Mouse (Mus musculus): ENCODE data around the gene Mcrs1. TPM values are rescaled to one million over a fixed set of nuclear protein-coding genes. Genes with fewer than 3 reads are reported as not detected.
"Not testable (repeated sequence)": the region's sequence is repeated elsewhere in the genome, so short reads cannot be mapped to it uniquely, and the experiment has no call there.

The Mcrs1 gene
- total and polyA plus RNA-seq, 2 experiments from 2014 or later = 199 to 229 TPM

GRCm38 (mm10) chr15:99253175-99253479 lies 1.4 kb upstream of the Mcrs1 start:
- H3K27me3 ChIP-seq (ENCODE audit: insufficient read depth, low read length); DNase-seq (ENCODE audit: low spot score); H3K9ac ChIP-seq (replicated peaks; ENCODE audit: low read length); ATAC-seq; H3K9me3 ChIP-seq (ENCODE audit: low read length); H3K27ac ChIP-seq; H3K4me1 ChIP-seq (ENCODE audit: insufficient read depth, low read length): not testable (repeated sequence)
- H3K4me2 ChIP-seq (ENCODE audit: low read depth, low read length) = peak overlapping the region; percentile 60
- 44% methylated on average over 2 of the region's 2 CpGs for WGBS
- TF ChIP-seq CTCF (IDR thresholded peaks at IDR 0.05; ENCODE audit: low read depth) = 0 out of 2 replicates have a peak, but pooled peaks have one; percentile 3
- peaks cover 15% of the 10 kb centered on the region; the same call in 1 of the 2 replicates for H3K36me3 ChIP-seq (ENCODE audit: insufficient read depth, low read length)
- peak overlapping the region; percentile 48; the same call in 1 of the 2 replicates for H3K4me3 ChIP-seq (ENCODE audit: low read length)

DNA sequence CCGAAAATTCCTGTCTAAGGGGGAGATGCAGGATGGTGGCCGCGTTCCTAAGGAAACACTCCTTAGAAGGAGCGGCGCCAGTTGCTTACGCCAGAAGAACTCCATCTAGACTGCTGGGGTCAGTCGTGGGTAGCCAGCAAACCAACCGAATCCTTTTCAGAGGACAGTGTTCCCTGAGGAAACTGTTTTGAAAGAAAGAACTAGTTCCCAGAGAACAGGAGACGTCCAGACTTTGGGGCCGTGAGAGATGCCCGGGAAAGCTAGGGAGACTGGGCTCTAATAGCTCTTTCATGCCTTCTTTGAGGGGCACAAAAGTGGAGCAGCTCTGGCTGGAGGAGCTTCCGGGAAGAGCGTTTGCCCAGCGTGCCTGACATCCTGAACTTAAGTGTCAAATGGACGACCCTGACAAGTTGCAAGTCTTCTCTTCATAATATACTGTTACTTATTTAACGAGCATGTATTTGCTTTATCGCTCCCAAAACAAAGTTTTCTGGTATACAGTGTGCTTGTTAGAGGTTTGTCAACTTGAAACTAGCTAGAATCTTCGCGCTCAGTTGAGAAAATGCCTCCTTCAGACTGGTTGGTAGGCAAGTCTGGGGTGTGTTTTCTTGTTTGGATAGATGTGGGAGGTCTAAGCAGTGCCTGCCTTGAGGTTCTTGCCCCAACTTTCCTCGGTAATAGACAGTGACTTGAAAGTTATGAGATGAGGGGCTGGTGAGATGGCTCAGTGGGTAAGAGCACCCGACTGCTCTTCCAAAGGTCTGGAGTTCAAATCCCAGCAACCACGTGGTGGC lies 817 bp upstream of the Mcrs1 start:
- peak; percentile 45 for TF ChIP-seq CTCF (IDR thresholded peaks at IDR 0.05; ENCODE audit: low read depth)
- peak overlapping the region; percentile 48 for H3K4me3 ChIP-seq (ENCODE audit: low read length)
- H3K4me2 ChIP-seq (ENCODE audit: low read depth, low read length) = peak overlapping the region; percentile 60
- WGBS = 5% methylated on average over 22 of the region's 22 CpGs
- ATAC-seq (peak; percentile 71), DNase-seq (ENCODE audit: low spot score) (peak; percentile 83)
- peak overlapping the region; percentile 51 for H3K9ac ChIP-seq (replicated peaks; ENCODE audit: low read length)
- H3K9me3 ChIP-seq (ENCODE audit: low read length) = no peaks in the 10 kb centered on the region
- H3K4me1 ChIP-seq (ENCODE audit: insufficient read depth, low read length) = 0 out of 2 replicates have a peak, but pooled peaks cover 3% of the 10 kb centered on the region
- H3K36me3 ChIP-seq (ENCODE audit: insufficient read depth, low read length) = peaks cover 20% of the 10 kb centered on the region; the same call in 1 of the 2 replicates
- no peaks in the 10 kb centered on the region for H3K27me3 ChIP-seq (ENCODE audit: insufficient read depth, low read length)
- H3K27ac ChIP-seq = peak overlapping the region; percentile 94

- not testable (repeated sequence) for H3K27ac ChIP-seq; H3K9me3 ChIP-seq (ENCODE audit: low read length); ATAC-seq; DNase-seq (ENCODE audit: low spot score); H3K27me3 ChIP-seq (ENCODE audit: insufficient read depth, low read length); H3K4me1 ChIP-seq (ENCODE audit: insufficient read depth, low read length)
- WGBS = 1% methylated on average over 14 of the region's 15 CpGs
- Histone ChIP-seq H3K4me2 (ENCODE audit: low read depth, low read length) (peak overlapping the region; percentile 60), H3K4me3 (ENCODE audit: low read length) (peak overlapping the region; percentile 48), H3K9ac (replicated peaks; ENCODE audit: low read length) (peak overlapping the region; percentile 51; the same call in 1 of the 2 replicates), H3K36me3 (ENCODE audit: insufficient read depth, low read length) (peaks cover 33% of the 10 kb centered on the region)
Measured at GRCm38 (mm10) chr15:99251111-99251510, 650 bp downstream of the Mcrs1 start.

DNA sequence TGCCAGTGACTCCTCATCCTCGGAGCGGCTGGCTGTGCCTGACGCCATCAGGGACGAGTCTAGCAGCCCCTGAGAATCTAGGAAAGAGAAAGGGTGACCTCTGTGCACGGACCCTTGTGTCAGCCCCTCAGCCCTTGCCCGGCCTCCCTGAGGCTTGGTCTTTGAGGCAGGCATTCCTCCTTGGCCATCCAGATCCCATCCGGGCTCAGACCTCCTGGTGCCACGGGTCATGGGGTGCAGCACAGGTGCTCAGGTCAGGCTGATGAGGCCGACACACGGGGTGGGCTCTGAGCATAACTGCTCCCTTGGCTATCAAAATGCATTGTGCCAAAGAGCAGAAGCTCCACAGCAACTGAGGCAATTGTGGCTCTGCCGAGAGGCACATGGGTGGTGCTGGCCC lies 1.8 kb downstream of the Mcrs1 start:
- H3K4me2 ChIP-seq (ENCODE audit: low read depth, low read length) = no peak overlapping the region
- TF ChIP-seq CTCF (IDR thresholded peaks at IDR 0.05; ENCODE audit: low read depth) = no peak
- 0 out of 2 replicates have a peak, but pooled peaks cover 3% of the 10 kb centered on the region for H3K4me1 ChIP-seq (ENCODE audit: insufficient read depth, low read length)
- H3K9me3 ChIP-seq (ENCODE audit: low read length) = no peaks in the 10 kb centered on the region
- H3K36me3 ChIP-seq (ENCODE audit: insufficient read depth, low read length) = peaks cover 43% of the 10 kb centered on the region
- no peak overlapping the region for H3K27ac ChIP-seq
- H3K4me3 ChIP-seq (ENCODE audit: low read length) = no peak overlapping the region
- no peak overlapping the region for H3K9ac ChIP-seq (replicated peaks; ENCODE audit: low read length)
- 94% methylated on average over 10 of the region's 11 CpGs for WGBS
- no peak for ATAC-seq
- no peak for DNase-seq (ENCODE audit: low spot score)
- H3K27me3 ChIP-seq (ENCODE audit: insufficient read depth, low read length) = no peaks in the 10 kb centered on the region

DNA sequence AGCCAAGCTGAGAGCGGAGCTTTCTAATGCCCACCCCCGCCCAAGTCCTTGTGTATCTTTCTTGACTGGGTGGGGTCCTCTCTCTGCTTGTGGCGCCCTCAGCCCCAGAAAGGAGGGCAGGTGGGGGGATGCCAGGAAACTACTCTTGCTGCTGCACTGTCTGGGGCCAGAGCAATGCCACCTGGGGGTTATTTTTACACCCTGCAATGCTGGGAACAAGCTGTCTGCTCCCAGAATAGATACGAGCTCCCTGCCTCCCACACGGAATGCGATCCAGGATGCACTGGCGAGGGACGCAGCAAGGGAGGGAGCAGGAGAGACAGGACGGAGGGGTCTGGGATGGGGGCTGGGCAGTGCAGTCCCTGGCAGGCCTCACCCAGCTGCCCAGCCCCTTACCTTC lies 2.8 kb downstream of the Mcrs1 start:
- no peak for DNase-seq (ENCODE audit: low spot score)
- H3K4me1 ChIP-seq (ENCODE audit: insufficient read depth, low read length) = 0 out of 2 replicates have a peak, but pooled peaks cover 3% of the 10 kb centered on the region
- no peak overlapping the region for H3K9ac ChIP-seq (replicated peaks; ENCODE audit: low read length)
- H3K36me3 ChIP-seq (ENCODE audit: insufficient read depth, low read length) = peaks cover 49% of the 10 kb centered on the region
- no peak overlapping the region for H3K4me3 ChIP-seq (ENCODE audit: low read length)
- H3K4me2 ChIP-seq (ENCODE audit: low read depth, low read length) = no peak overlapping the region
- H3K27me3 ChIP-seq (ENCODE audit: insufficient read depth, low read length) = no peaks in the 10 kb centered on the region
- WGBS = 89% methylated on average over 9 of the region's 9 CpGs
- no peak for ATAC-seq
- no peak for TF ChIP-seq CTCF (IDR thresholded peaks at IDR 0.05; ENCODE audit: low read depth)
- H3K27ac ChIP-seq = no peak overlapping the region
- H3K9me3 ChIP-seq (ENCODE audit: low read length) = no peaks in the 10 kb centered on the region

DNA sequence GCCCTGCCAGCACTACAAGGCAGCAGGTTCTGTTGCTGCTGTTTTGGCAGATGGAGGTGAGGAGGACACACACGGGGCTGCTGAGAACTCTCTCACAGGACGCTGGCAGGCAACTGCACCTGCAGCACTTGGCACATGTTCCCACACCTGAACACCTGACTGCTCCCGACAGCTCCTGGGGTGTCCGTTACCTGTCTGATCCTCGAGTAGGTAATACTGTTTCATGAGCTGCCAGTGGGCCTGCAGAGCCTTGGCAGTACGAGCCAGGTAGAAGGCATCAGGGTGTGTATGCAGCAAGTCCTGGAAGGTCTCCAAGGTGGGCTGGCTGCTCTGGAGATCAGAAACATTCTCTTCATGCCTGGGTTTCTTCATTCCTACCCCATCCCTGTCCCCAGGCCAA lies 5.0 kb downstream of the Mcrs1 start:
- 72% methylated on average over 6 of the region's 6 CpGs for WGBS
- peak; percentile 47 for DNase-seq (ENCODE audit: low spot score)

DNA sequence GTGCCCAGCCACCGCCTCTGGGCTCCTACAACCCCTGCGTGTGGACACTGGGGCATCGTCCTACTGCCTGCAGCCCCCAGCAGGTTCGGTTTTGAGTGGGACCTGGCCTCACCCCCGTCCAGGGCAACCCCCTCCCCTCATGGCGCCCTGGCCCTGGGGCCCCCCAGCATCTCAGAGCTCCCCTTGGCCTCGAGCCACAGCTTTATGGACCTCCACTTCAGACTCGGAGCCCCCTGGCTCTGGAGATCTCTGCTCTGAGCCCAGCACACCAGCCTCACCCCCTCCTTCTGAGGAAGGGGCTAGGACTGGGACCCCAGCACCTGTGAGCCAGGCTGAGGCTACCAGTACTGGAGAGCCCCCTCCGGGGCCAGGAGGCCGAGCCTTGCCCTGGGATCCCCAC lies 9.7 kb downstream of the Mcrs1 start:
- no peaks in the 10 kb centered on the region for H3K9me3 ChIP-seq (ENCODE audit: low read length)
- WGBS = 94% methylated on average over 10 of the region's 10 CpGs
- H3K4me3 ChIP-seq (ENCODE audit: low read length) = no peak overlapping the region
- no peak for TF ChIP-seq CTCF (IDR thresholded peaks at IDR 0.05; ENCODE audit: low read depth)
- DNase-seq (ENCODE audit: low spot score) (no peak), ATAC-seq (no peak)
- H3K27me3 ChIP-seq (ENCODE audit: insufficient read depth, low read length) = no peaks in the 10 kb centered on the region
- peaks cover 41% of the 10 kb centered on the region for H3K36me3 ChIP-seq (ENCODE audit: insufficient read depth, low read length)
- H3K9ac ChIP-seq (replicated peaks; ENCODE audit: low read length) = no peak overlapping the region
- H3K4me1 ChIP-seq (ENCODE audit: insufficient read depth, low read length) = no peaks in the 10 kb centered on the region
- no peak overlapping the region for H3K4me2 ChIP-seq (ENCODE audit: low read depth, low read length)
- no peak overlapping the region for H3K27ac ChIP-seq

More for the DNA sequence above, 5.0 kb downstream of the Mcrs1 start:
- not testable (repeated sequence) for H3K4me3 ChIP-seq (ENCODE audit: low read length); H3K4me1 ChIP-seq (ENCODE audit: insufficient read depth, low read length); H3K9ac ChIP-seq (replicated peaks; ENCODE audit: low read length); H3K9me3 ChIP-seq (ENCODE audit: low read length); H3K27ac ChIP-seq; H3K4me2 ChIP-seq (ENCODE audit: low read depth, low read length); ATAC-seq; H3K27me3 ChIP-seq (ENCODE audit: insufficient read depth, low read length)
- H3K36me3 ChIP-seq (ENCODE audit: insufficient read depth, low read length) = peaks cover 65% of the 10 kb centered on the region
